Mouse (Mus musculus) large intestine, adult 2 months (tissue): ENCODE data around the gene Ubash3a. TPM values are rescaled to one million over a fixed set of nuclear protein-coding genes. Genes with fewer than 3 reads are reported as not detected.

Source experiments
- DNase-seq: peaks from one replicate; pipeline ENCODE4 v3.0.0-alpha.2; 2012; ENCODE audit warnings: low read depth, low spot score
- WGBS: fragments of 180-500 bp; shearing (Covaris S2); methylation state at CpG from one replicate; pipeline ENCODE4 v1.1.7; 2018; 5-methylcytosine and 5-hydroxymethylcytosine counted together
- polyA plus RNA-seq: library from polyadenylated mRNA; depleted of rRNA; stranded (reverse); fragments of >200 nt; gene quantifications from 2 replicates; pipeline ENCODE4 v1.2.3, GENCODE M21; 2012

Ubash3a gene
- polyA plus RNA-seq, 1 experiment, result 0.57 TPM

DNA sequence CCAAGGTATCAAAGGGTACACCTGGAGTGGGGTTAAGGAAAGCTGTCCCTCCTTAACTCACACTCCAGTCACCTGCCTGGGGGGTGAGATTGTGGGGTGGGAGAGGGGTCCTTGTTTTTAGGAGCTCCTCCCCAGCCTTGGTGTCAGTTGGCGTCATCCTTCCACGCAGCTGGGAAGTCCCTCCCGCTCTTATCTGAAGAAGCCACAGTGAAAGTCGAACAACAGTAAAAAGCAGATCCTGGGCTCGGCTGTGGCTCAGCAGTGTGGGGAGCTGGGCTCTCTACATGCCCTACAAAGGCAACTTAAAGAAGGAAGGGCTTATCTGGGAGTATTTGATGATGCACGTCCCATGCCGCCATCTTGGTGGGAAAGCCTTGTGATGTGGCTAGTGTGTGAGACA is 2.6 kb downstream of the Ubash3a start:
- 81% methylated on average over 7 of the region's 7 CpGs for WGBS
- DNase-seq, result no peak

- no peak for DNase-seq
- WGBS, result 82% methylated on average over 6 of the region's 6 CpGs
Measured at GRCm38 (mm10) chr17:31211881-31212280, 4.2 kb downstream of the Ubash3a start.

GRCm38 (mm10) chr17:31216068-31216955 is 8.6 kb downstream of the Ubash3a start:
- 27% methylated on average over 5 of the region's 5 CpGs for WGBS
- no peak for DNase-seq

DNA sequence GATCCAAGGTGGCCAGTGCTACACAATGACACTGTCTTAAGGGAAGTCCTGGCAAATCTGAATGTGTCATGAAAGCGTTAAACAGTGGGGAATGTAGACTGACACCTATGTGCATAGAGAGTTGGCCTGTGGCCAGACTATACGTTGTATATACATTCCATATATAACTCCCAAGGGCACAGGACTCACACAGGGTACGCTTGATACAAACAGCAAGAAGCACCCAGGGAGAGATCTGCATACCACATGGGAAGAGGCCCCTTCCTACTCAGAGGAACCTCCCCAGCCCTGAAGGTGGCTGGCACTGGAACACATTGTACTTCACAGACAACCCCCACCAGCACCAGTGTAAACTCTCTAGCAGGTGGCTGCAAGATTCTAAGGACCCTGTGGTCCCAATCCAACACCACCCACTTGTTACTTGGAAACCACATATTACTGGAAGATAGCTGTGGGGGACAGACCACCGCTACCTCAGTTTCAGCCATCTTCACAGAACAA is 15.2 kb downstream of the Ubash3a start:
- DNase-seq, result no peak
- 52% methylated on average over 4 of the region's 4 CpGs for WGBS

- WGBS, result 26% methylated on average over 7 of the region's 7 CpGs
- no peak for DNase-seq
Measured at GRCm38 (mm10) chr17:31223835-31224234, 16.2 kb downstream of the Ubash3a start.

DNA sequence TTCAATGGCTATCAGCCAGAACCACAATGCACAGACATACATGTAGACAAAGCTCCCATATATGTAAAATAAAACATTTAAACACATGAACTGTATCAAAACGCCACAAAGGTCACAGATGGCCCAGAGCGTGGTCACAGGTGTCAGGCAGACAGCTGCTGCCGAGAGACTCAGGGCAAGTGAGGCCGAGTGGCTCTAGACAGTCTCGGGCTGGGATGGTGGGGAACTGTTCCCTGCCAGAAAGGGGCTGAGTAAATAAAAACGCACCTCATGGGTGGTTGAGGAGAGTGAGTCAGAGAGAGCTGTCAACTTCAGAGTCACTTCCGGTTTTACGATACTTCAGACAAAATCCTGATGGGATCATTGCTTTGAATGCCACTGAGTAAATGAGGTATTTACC is 16.9 kb downstream of the Ubash3a start:
- 65% methylated on average over 8 of the region's 8 CpGs for WGBS
- DNase-seq, result no peak

GRCm38 (mm10) chr17:31226368-31226767 is 18.7 kb downstream of the Ubash3a start:
- no peak for DNase-seq
- whole genome bisulfite sequencing, result 79% methylated on average over 3 of the region's 3 CpGs

DNA sequence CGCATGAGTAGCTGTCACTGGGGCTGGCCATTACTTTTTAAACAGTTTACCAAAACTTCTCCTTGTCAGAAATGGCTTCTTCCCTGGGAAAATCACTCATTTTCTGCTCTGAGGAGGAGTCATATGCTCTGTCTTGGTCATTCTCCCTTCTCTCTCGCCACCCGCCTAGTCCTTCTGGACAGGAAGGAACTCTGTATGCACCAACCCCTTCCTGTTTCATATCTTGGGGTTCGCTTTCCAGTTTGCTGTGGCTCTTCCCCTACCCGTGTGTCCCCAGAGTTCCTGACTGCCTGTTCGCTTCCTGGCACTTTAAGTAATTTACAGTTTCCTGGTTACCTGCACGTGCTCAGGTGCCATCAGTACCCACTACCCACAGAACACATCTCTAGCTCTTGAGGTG is 19.3 kb downstream of the Ubash3a start:
- DNase-seq, result no peak
- 61% methylated on average over 7 of the region's 7 CpGs for WGBS

GRCm38 (mm10) chr17:31231780-31232179 is 24.1 kb downstream of the Ubash3a start:
- no peak for DNase-seq
- WGBS, result 73% methylated on average over 6 of the region's 6 CpGs

DNA sequence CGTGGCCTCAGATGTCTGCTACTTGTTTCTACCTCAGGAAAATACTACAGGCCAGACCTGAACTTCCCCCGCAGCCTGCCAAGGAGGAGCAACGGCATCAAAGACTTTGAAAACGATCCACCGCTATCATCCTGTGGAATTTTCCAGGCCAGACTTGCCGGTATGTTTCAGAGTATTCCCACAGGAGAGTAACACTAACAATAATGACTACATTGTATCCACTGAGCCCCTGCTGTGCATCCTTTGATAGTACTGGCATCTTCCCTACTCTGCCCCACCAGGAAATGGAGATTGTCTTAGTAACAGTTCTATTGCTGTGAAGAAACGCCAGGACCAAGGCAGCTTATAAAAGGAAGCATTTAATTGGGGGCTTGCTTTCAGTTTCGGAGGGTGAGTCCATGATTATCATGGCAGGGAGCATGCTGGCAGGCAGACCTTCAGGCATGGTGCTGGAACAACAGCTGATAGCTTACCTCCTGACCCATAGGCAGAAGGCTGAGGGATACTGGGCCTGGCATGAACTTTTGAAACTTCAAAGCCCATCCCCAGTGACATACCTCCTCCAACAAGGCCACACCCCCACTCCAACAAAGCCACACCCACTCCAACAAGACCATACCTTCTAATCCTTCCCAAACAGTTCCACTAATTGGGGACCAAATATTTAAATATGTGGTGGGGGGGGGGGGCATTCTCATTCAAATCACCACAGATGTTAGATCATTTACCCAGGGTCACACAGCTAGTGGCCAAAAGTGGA is 24.8 kb downstream of the Ubash3a start:
- DNase-seq, result no peak
- WGBS, result 59% methylated on average over 8 of the region's 8 CpGs

DNA sequence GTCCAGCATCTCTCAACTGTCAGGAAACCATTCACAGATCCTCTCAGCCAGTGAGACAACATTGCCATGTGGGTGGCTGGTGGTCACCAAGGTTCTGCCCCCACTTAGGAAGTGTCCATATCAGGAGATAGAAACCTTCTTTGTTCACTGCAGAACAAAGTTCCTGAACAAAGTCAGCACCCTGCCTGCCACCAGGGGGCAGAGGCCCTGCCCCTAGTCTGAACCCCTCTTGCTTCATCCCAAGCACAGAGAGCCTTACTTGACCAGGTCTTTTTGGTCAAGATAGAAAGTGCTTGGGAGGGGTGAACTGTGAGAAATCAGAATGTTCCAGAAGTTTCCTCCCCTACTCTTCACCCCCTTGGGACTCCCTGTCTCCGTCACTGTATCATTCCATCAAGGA is 28.2 kb downstream of the Ubash3a start:
- DNase-seq, result no peak
- WGBS, result 90% methylated on average over 1 of the region's 1 CpGs

GRCm38 (mm10) chr17:31238234-31239020 is 30.8 kb downstream of the Ubash3a start:
- WGBS, result 70% methylated on average over 7 of the region's 7 CpGs
- DNase-seq, result no peak

- DNase-seq, result no peak
- WGBS, result 84% methylated on average over 8 of the region's 8 CpGs
Measured at GRCm38 (mm10) chr17:31241156-31241555, 33.5 kb downstream of the Ubash3a start.

GRCm38 (mm10) chr17:31242764-31243163 is 35.1 kb downstream of the Ubash3a start:
- no peak for DNase-seq
- 0% methylated on average over 1 of the region's 1 CpGs for WGBS

GRCm38 (mm10) chr17:31245321-31245720 is 37.6 kb downstream of the Ubash3a start:
- WGBS, result 75% methylated on average over 5 of the region's 5 CpGs
- DNase-seq, result no peak

- DNase-seq, result no peak
- WGBS, result 58% methylated on average over 5 of the region's 5 CpGs
Measured at GRCm38 (mm10) chr17:31247144-31247543, 39.5 kb downstream of the Ubash3a start.

- 73% methylated on average over 5 of the region's 5 CpGs for WGBS
- no peak for DNase-seq
Measured at GRCm38 (mm10) chr17:31253951-31254350, 46.3 kb downstream of the Ubash3a start.

- peak; percentile 59 for DNase-seq
- WGBS, result 9% methylated on average over 9 of the region's 9 CpGs
Measured at GRCm38 (mm10) chr17:31254463-31254931, 46.8 kb downstream of the Ubash3a start.

- 83% methylated on average over 1 of the region's 1 CpGs for WGBS
- DNase-seq, result no peak
Measured at GRCm38 (mm10) chr17:31257149-31257548, 49.5 kb downstream of the Ubash3a start.

- WGBS, result 93% methylated on average over 12 of the region's 12 CpGs
Measured at GRCm38 (mm10) chr17:31257898-31258297, 50.2 kb downstream of the Ubash3a start.

More at GRCm38 (mm10) chr17:31257898-31258297, 50.2 kb downstream of the Ubash3a start:
- no peak for DNase-seq
